Mouse (Mus musculus) embryonic facial prominence, embryonic 15.5 days (tissue): Measurements from ENCODE around the gene Fut2. TPM values are rescaled to one million over a fixed set of nuclear protein-coding genes. Genes with fewer than 3 reads are reported as not detected.
"Not testable (repeated sequence)": the region's sequence is repeated elsewhere in the genome, so short reads cannot be mapped to it uniquely, and the experiment has no call there.

ENCODE experiments used
- ATAC-seq: fragments of 200-750 bp; cut with Nextera tagmentation; 2 replicates; pipeline ENCODE4 v1.8.0; 2017; ENCODE audit warnings: low read depth, moderate TSS enrichment; ENCODE audit not compliant: insufficient number of reproducible peaks, low FRiP score, low TSS enrichment
- H3K27ac ChIP-seq: fragments of 300-500 bp; sonication (generic); replicated peaks from 2 replicates; pipeline ENCODE4 v1.5.1; 2015; ENCODE audit warnings: mild to moderate bottlenecking, inconsistent platforms
- H3K27me3 ChIP-seq: fragments of 300-500 bp; sonication (generic); 2 replicates; pipeline ENCODE4 v1.6.1; 2015; ENCODE audit warnings: inconsistent platforms
- H3K36me3 ChIP-seq: fragments of 300-500 bp; sonication (generic); 2 replicates; pipeline ENCODE4 v1.6.1; 2015; ENCODE audit warnings: mild to moderate bottlenecking, inconsistent platforms
- H3K4me1 ChIP-seq: fragments of 300-500 bp; sonication (generic); 2 replicates; pipeline ENCODE4 v1.6.1; 2015; ENCODE audit warnings: inconsistent platforms
- H3K4me2 ChIP-seq: fragments of 300-500 bp; sonication (generic); replicated peaks from 2 replicates; pipeline ENCODE4 v1.6.1; 2015; ENCODE audit warnings: mild to moderate bottlenecking, inconsistent platforms
- H3K4me3 ChIP-seq: fragments of 300-500 bp; sonication (generic); replicated peaks from 2 replicates; pipeline ENCODE4 v1.5.1; 2015; ENCODE audit warnings: mild to moderate bottlenecking, inconsistent platforms
- H3K9ac ChIP-seq: fragments of 300-500 bp; sonication (generic); 2 replicates; pipeline ENCODE4 v1.6.1; 2015; ENCODE audit warnings: inconsistent platforms
- H3K9me3 ChIP-seq: fragments of 300-500 bp; sonication (generic); replicated peaks from 2 replicates; pipeline ENCODE4 v1.6.1; 2016; ENCODE audit warnings: inconsistent platforms
- WGBS: fragments of 180-500 bp; shearing (Covaris S2); methylation state at CpG from one replicate; pipeline ENCODE4 v1.1.7; 2015; 5-methylcytosine and 5-hydroxymethylcytosine counted together
- polyA plus RNA-seq: library from polyadenylated mRNA; unstranded; fragments of >200 nt; fragmentation: Nextera tagmentation; extraction: Ambion mirVana; gene quantifications from 2 replicates; pipeline ENCODE4 v1.2.1, GENCODE M21; 2015

Fut2 gene
- polyA plus RNA-seq, 1 experiment from 2014 or later = 6.5 TPM

GRCm38 (mm10) chr7:45665303-45666138 is 673 bp downstream of the Fut2 start:
- no peaks in the 10 kb centered on the region for H3K27me3 ChIP-seq
- 37% methylated on average over 13 of the region's 13 CpGs for WGBS
- no peaks in the 10 kb centered on the region for H3K9me3 ChIP-seq
- peak overlapping the region; percentile 56 for H3K27ac ChIP-seq
- no peak overlapping the region for H3K4me3 ChIP-seq
- H3K4me1 ChIP-seq = peaks cover 12% of the 10 kb centered on the region; the same call in 1 of the 2 replicates
- H3K9ac ChIP-seq = no peak overlapping the region
- peak overlapping the region; percentile 1; the same call in 1 of the 2 replicates for H3K4me2 ChIP-seq
- no peaks in the 10 kb centered on the region for H3K36me3 ChIP-seq
- no peak; the same call in 1 of the 2 replicates for ATAC-seq

- not testable (repeated sequence) for H3K9ac ChIP-seq, ATAC-seq
- 87% methylated on average over 6 of the region's 6 CpGs for WGBS
Observed at GRCm38 (mm10) chr7:45661702-45662101, 4.5 kb downstream of the Fut2 start.

GRCm38 (mm10) chr7:45660746-45661478 is 5.3 kb downstream of the Fut2 start:
- Histone ChIP-seq H3K9ac (no peak overlapping the region), H3K4me3 (no peak overlapping the region), H3K36me3 (no peaks in the 10 kb centered on the region), H3K4me2 (no peak overlapping the region), H3K27me3 (no peaks in the 10 kb centered on the region), H3K9me3 (no peaks in the 10 kb centered on the region), H3K27ac (no peak overlapping the region), H3K4me1 (peaks cover 17% of the 10 kb centered on the region)
- no peak for ATAC-seq
- WGBS = 77% methylated on average over 11 of the region's 11 CpGs

More at GRCm38 (mm10) chr7:45661702-45662101, 4.5 kb downstream of the Fut2 start:
- not testable (repeated sequence) for H3K36me3 ChIP-seq, H3K9me3 ChIP-seq, H3K4me2 ChIP-seq, H3K27me3 ChIP-seq, H3K27ac ChIP-seq, H3K4me3 ChIP-seq
- H3K4me1 ChIP-seq = peaks cover 12% of the 10 kb centered on the region; the same call in 1 of the 2 replicates

GRCm38 (mm10) chr7:45654424-45655047 is 11.7 kb downstream of the Fut2 start:
- H3K4me3 ChIP-seq = peak overlapping the region; percentile 6; the same call in 1 of the 2 replicates
- no peaks in the 10 kb centered on the region for H3K9me3 ChIP-seq
- H3K27me3 ChIP-seq = no peaks in the 10 kb centered on the region
- H3K27ac ChIP-seq = peak overlapping the region; percentile 69; the same call in 1 of the 2 replicates
- peak overlapping the region; percentile 39 for H3K4me2 ChIP-seq
- no peak overlapping the region for H3K9ac ChIP-seq
- H3K4me1 ChIP-seq = peaks cover 17% of the 10 kb centered on the region
- WGBS = 28% methylated on average over 17 of the region's 17 CpGs
- ATAC-seq = 0 out of 2 replicates have a peak, but pooled peaks have one; percentile 29
- H3K36me3 ChIP-seq = no peaks in the 10 kb centered on the region

- not testable (repeated sequence) for H3K27ac ChIP-seq, H3K36me3 ChIP-seq, H3K9me3 ChIP-seq, H3K4me2 ChIP-seq, H3K4me1 ChIP-seq, H3K4me3 ChIP-seq, H3K27me3 ChIP-seq, ATAC-seq, H3K9ac ChIP-seq
- WGBS = 93% methylated on average over 20 of the region's 20 CpGs
Observed at GRCm38 (mm10) chr7:45650484-45650883, 15.7 kb downstream of the Fut2 start.

GRCm38 (mm10) chr7:45649351-45649750 is 16.8 kb downstream of the Fut2 start:
- H3K4me1 ChIP-seq = peaks cover 9% of the 10 kb centered on the region
- H3K9me3 ChIP-seq = no peaks in the 10 kb centered on the region
- no peak overlapping the region for H3K4me2 ChIP-seq
- no peak overlapping the region for H3K4me3 ChIP-seq
- 81% methylated on average over 8 of the region's 8 CpGs for WGBS
- no peak for ATAC-seq
- no peaks in the 10 kb centered on the region for H3K27me3 ChIP-seq
- H3K9ac ChIP-seq = no peak overlapping the region
- H3K36me3 ChIP-seq = no peaks in the 10 kb centered on the region
- no peak overlapping the region for H3K27ac ChIP-seq

- ATAC-seq = no peak
- no peaks in the 10 kb centered on the region for H3K36me3 ChIP-seq
- H3K27me3 ChIP-seq = no peaks in the 10 kb centered on the region
- no peaks in the 10 kb centered on the region for H3K9me3 ChIP-seq
- WGBS = 82% methylated on average over 4 of the region's 4 CpGs
- no peak overlapping the region for H3K9ac ChIP-seq
- peaks cover 32% of the 10 kb centered on the region for H3K4me1 ChIP-seq
- no peak overlapping the region for H3K27ac ChIP-seq
- H3K4me3 ChIP-seq = no peak overlapping the region
- H3K4me2 ChIP-seq = no peak overlapping the region
Observed at GRCm38 (mm10) chr7:45646671-45647070, 19.5 kb downstream of the Fut2 start.

- no peak for ATAC-seq
- no peak overlapping the region for H3K4me3 ChIP-seq
- H3K4me2 ChIP-seq = no peak overlapping the region
- H3K4me1 ChIP-seq = peaks cover 43% of the 10 kb centered on the region
- H3K27me3 ChIP-seq = no peaks in the 10 kb centered on the region
- H3K36me3 ChIP-seq = no peaks in the 10 kb centered on the region
- no peak overlapping the region for H3K9ac ChIP-seq
- 88% methylated on average over 7 of the region's 7 CpGs for WGBS
- no peaks in the 10 kb centered on the region for H3K9me3 ChIP-seq
- no peak overlapping the region for H3K27ac ChIP-seq
Observed at GRCm38 (mm10) chr7:45645591-45645971, 20.6 kb downstream of the Fut2 start.

GRCm38 (mm10) chr7:45644872-45645590 is 21.2 kb downstream of the Fut2 start:
- no peak overlapping the region for H3K4me3 ChIP-seq
- no peak for ATAC-seq
- H3K27me3 ChIP-seq = no peaks in the 10 kb centered on the region
- WGBS = 62% methylated on average over 6 of the region's 6 CpGs
- no peaks in the 10 kb centered on the region for H3K36me3 ChIP-seq
- H3K9me3 ChIP-seq = no peaks in the 10 kb centered on the region
- 0 out of 2 replicates have a peak overlapping the region, but pooled peaks have one; percentile 84 for H3K27ac ChIP-seq
- peak overlapping the region; percentile 72 for H3K4me2 ChIP-seq
- peaks cover 48% of the 10 kb centered on the region for H3K4me1 ChIP-seq
- H3K9ac ChIP-seq = no peak overlapping the region

GRCm38 (mm10) chr7:45644183-45644582 is 22.0 kb downstream of the Fut2 start:
- WGBS = 2% methylated on average over 18 of the region's 18 CpGs
- H3K9me3 ChIP-seq = no peaks in the 10 kb centered on the region
- peaks cover 57% of the 10 kb centered on the region for H3K4me1 ChIP-seq
- H3K9ac ChIP-seq = 0 out of 2 replicates have a peak overlapping the region, but pooled peaks have one; percentile 13
- peak overlapping the region; percentile 72 for H3K4me2 ChIP-seq
- peak overlapping the region; percentile 44 for H3K4me3 ChIP-seq
- ATAC-seq = peak; percentile 14; the same call in 1 of the 2 replicates
- H3K36me3 ChIP-seq = no peaks in the 10 kb centered on the region
- peak overlapping the region; percentile 84 for H3K27ac ChIP-seq
- no peaks in the 10 kb centered on the region for H3K27me3 ChIP-seq
